Mouse (Mus musculus): ENCODE measurements at regions not wholly inside any gene's neighbourhood (a gene's known extent, or its start where the extent isn't known, plus 50 kb on each side); places are given as distances from the start of the nearest gene placed in this dataset.

DNA sequence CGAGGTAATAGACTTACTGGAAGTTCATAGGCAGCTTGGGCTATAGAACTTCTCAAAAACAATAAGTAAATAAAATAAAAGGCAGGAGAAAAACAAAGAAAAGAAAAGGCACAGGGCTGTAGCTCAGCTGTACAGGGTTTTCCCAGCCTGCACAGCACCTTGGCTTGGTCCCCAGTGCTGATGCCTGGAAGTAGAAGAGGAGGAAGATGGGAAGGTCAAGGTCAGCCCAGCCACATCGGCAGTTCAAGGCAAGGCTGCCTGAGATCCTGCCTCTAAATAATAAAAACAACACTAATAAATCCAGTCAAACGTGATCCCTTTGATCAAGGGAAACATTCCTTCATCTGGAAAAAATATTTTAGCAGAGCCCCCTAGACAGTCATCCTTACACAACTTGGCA is 103.1 kb downstream of the Cenpf start:
- Histone ChIP-seq H3K4me3 (no peak overlapping the region), H3K4me2 (no peak overlapping the region), H3K27me3 (no peaks in the 10 kb centered on the region), H3K9me3 (no peaks in the 10 kb centered on the region), H3K9ac (no peak overlapping the region), H3K4me1 (peaks cover 11% of the 10 kb centered on the region; the same call in 1 of the 2 replicates), H3K27ac (no peak overlapping the region; the same call in 1 of the 2 replicates), H3K36me3 (no peaks in the 10 kb centered on the region)
- ATAC-seq (ENCODE audit: insufficient number of reproducible peaks, insufficient read depth, low FRiP score, low TSS enrichment, low read depth), result no peak
- WGBS, result 43% methylated on average over 3 of the region's 3 CpGs

DNA sequence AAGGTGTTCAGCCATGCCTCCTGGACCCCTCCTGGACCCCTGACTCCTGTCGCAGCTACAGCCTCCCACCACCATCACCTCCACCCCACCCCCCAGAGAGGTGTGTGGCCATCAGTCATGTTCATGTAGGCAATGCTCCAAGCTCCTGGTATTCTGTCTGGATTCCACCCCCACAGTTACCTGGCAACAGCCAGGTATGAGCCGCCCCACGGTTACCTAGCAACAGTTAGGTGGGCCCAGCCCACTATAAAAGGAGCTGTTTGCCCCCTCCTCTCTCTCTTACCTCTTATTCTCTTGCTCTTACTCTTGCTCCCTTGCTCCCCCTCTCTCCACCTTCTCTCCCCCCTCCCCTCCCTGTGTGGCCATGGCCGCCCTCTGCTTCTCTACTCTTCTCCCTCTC is 106.5 kb downstream of the Cenpf start:
- no peak overlapping the region for H3K4me2 ChIP-seq
- H3K36me3 ChIP-seq, result no peaks in the 10 kb centered on the region
- 85% methylated on average over 4 of the region's 4 CpGs for WGBS
- H3K9ac ChIP-seq, result no peak overlapping the region
- H3K27ac ChIP-seq, result no peak overlapping the region
- H3K4me3 ChIP-seq, result no peak overlapping the region
- peaks cover 11% of the 10 kb centered on the region; the same call in 1 of the 2 replicates for H3K4me1 ChIP-seq
- no peaks in the 10 kb centered on the region for H3K9me3 ChIP-seq
- H3K27me3 ChIP-seq, result no peaks in the 10 kb centered on the region
- ATAC-seq (ENCODE audit: insufficient number of reproducible peaks, insufficient read depth, low FRiP score, low TSS enrichment, low read depth), result no peak; the same call in 1 of the 2 replicates

DNA sequence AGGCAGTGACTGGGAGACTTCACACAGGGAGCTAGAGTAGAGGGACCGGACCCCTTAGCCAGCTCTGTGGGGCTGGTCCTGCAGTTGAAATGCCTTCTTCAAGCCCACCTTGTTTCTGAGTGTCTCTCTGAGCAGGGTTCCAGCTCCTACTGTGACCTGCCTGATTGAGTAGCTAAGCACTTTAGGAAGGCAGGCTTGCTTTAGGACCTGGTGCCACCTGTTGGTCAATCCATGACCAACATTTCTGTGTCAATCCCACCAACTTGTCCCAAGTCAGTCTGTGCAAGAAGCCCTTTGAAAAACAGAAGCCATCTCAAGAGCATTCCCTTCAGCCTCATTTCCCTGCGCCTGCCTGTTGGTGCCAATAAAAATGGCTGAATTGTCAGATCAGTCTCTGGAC is 108.5 kb downstream of the Cenpf start:
- no peaks in the 10 kb centered on the region for H3K9me3 ChIP-seq
- no peaks in the 10 kb centered on the region for H3K27me3 ChIP-seq
- ATAC-seq (ENCODE audit: insufficient number of reproducible peaks, insufficient read depth, low FRiP score, low TSS enrichment, low read depth), result no peak
- H3K4me1 ChIP-seq, result peaks cover 5% of the 10 kb centered on the region; the same call in 1 of the 2 replicates
- no peak overlapping the region for H3K27ac ChIP-seq
- H3K9ac ChIP-seq, result no peak overlapping the region
- H3K36me3 ChIP-seq, result no peaks in the 10 kb centered on the region
- WGBS, result 59% methylated on average over 2 of the region's 2 CpGs
- no peak overlapping the region for H3K4me3 ChIP-seq
- H3K4me2 ChIP-seq, result no peak overlapping the region

GRCm38 (mm10) chr1:189576311-189577002 is 111.4 kb downstream of the Cenpf start:
- no peak for ATAC-seq (ENCODE audit: insufficient number of reproducible peaks, insufficient read depth, low FRiP score, low TSS enrichment, low read depth)

DNA sequence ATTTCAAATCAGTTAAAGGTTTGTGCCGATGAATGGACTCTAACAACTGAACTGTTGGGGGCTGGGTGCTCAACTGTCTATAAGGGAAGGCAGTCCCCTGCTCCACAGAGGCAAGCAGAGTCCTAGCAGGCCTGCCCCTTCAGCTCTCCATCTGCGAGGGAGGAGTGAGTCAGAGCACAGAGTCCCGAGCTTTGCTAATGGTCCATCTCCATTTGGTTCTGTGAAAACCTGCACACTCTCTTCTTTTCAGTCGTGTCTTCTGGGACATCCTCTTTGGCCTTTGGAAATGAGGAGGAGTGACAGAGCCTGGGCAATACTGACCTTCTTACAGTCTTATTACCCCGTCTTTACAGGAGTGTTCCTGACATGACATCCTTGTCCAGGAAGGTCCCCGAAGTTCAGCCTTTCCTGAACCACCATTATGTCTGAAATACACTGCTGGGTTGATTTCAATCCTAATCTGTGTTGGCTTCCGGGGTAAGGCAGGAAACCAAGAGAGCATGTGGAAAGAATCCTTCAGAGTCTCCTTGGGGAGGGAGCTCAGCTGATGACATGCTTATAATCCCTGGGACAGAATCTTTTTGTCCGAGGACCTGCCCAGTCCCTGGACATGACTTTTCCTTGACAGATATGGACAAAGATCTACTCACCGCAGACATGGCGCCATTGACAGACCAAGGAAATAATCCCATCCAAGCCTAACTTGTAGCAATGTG is 112.2 kb downstream of the Cenpf start:
- H3K9ac ChIP-seq, result no peak overlapping the region
- H3K9me3 ChIP-seq, result no peaks in the 10 kb centered on the region
- H3K27me3 ChIP-seq, result no peaks in the 10 kb centered on the region
- peaks cover 5% of the 10 kb centered on the region; the same call in 1 of the 2 replicates for H3K4me1 ChIP-seq
- H3K4me2 ChIP-seq, result no peak overlapping the region
- WGBS, result 84% methylated on average over 10 of the region's 10 CpGs
- no peaks in the 10 kb centered on the region for H3K36me3 ChIP-seq
- no peak for ATAC-seq (ENCODE audit: insufficient number of reproducible peaks, insufficient read depth, low FRiP score, low TSS enrichment, low read depth)
- H3K4me3 ChIP-seq, result no peak overlapping the region
- H3K27ac ChIP-seq, result no peak overlapping the region

More at GRCm38 (mm10) chr1:189576311-189577002, 111.4 kb downstream of the Cenpf start:
- Histone ChIP-seq H3K36me3 (no peaks in the 10 kb centered on the region), H3K9me3 (no peaks in the 10 kb centered on the region), H3K4me1 (peaks cover 5% of the 10 kb centered on the region; the same call in 1 of the 2 replicates), H3K4me2 (no peak overlapping the region), H3K9ac (no peak overlapping the region), H3K4me3 (no peak overlapping the region), H3K27me3 (no peaks in the 10 kb centered on the region), H3K27ac (no peak overlapping the region)
- WGBS, result 46% methylated on average over 11 of the region's 11 CpGs

DNA sequence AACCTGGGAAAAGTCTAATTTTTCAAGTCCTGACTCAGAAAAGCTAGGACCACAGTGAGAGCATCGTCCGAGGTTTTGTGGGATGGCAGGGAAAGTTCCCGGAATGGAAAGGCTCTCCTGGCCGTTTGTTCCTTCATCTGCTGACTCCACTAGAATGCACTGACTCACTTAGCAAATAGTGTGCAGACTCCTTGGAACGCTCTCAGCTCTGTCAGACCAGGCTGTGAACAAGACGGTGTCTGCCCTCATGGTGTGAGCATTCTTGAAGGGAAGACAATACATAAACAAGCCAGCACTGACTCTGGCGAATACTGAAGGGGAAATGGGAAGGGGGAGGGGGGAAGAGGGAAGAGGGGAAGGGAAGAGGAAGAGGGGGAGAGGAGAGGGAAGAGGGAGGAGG is 121.4 kb downstream of the Cenpf start:
- Histone ChIP-seq H3K9ac (no peak overlapping the region), H3K27me3 (no peaks in the 10 kb centered on the region), H3K4me1 (no peaks in the 10 kb centered on the region), H3K4me3 (no peak overlapping the region), H3K36me3 (no peaks in the 10 kb centered on the region), H3K27ac (no peak overlapping the region), H3K9me3 (no peaks in the 10 kb centered on the region), H3K4me2 (no peak overlapping the region)
- no peak for ATAC-seq (ENCODE audit: insufficient number of reproducible peaks, insufficient read depth, low FRiP score, low TSS enrichment, low read depth)
- 46% methylated on average over 7 of the region's 7 CpGs for WGBS

GRCm38 (mm10) chr1:189561831-189562230 is 126.1 kb downstream of the Cenpf start:
- H3K9ac ChIP-seq, result no peak overlapping the region
- H3K27ac ChIP-seq, result no peak overlapping the region
- H3K9me3 ChIP-seq, result no peaks in the 10 kb centered on the region
- WGBS, result 79% methylated on average over 12 of the region's 12 CpGs
- H3K36me3 ChIP-seq, result no peaks in the 10 kb centered on the region
- no peak overlapping the region for H3K4me2 ChIP-seq
- H3K27me3 ChIP-seq, result no peaks in the 10 kb centered on the region
- ATAC-seq (ENCODE audit: insufficient number of reproducible peaks, insufficient read depth, low FRiP score, low TSS enrichment, low read depth), result no peak
- 0 out of 2 replicates have a peak, but pooled peaks cover 3% of the 10 kb centered on the region for H3K4me1 ChIP-seq
- H3K4me3 ChIP-seq, result no peak overlapping the region

DNA sequence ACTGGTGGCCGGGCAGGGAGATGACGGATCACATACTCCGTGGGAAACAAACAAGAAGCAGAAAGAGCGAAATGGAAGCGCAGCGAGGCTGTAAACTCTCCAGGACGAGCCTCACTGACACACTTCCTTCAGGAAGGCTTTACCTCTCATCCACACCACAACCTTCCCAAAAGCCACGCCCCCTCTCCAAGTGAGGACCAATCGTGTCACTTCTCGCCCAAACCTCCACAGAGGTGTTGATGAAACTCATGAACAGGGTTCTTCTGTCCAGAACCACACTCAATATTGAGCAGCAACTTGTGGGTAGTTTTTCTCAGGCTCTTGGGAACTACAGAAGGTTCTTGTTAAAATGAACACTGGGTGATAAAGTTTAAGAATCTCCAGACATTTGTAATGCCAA is 127.3 kb downstream of the Cenpf start:
- Histone ChIP-seq H3K9me3 (no peaks in the 10 kb centered on the region), H3K9ac (no peak overlapping the region), H3K27me3 (no peaks in the 10 kb centered on the region), H3K27ac (no peak overlapping the region), H3K4me2 (0 out of 2 replicates have a peak overlapping the region, but pooled peaks have one; percentile 19), H3K36me3 (no peaks in the 10 kb centered on the region), H3K4me3 (no peak overlapping the region), H3K4me1 (0 out of 2 replicates have a peak, but pooled peaks cover 3% of the 10 kb centered on the region)
- no peak for ATAC-seq (ENCODE audit: insufficient number of reproducible peaks, insufficient read depth, low FRiP score, low TSS enrichment, low read depth)
- WGBS, result 42% methylated on average over 10 of the region's 10 CpGs

DNA sequence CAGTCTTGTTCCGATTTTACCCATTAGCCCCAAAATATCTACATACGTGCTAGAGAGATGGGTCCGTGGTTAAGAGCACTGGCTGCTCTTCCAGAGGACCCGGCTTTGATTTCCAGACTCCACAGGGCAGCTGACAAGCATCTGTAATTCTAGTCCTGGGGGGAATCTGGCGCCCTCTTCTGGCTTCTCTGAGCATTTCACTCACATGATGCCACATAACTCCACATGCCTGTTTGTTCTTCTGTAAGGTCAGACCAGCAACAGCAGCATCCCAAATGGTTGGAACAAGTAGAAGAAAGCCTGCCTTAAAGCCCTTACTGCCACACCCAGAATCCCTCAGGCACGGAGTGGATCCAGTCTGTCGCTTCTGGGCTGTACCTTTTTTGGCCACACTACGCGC is 137.0 kb downstream of the Cenpf start:
- Histone ChIP-seq H3K4me2 (no peak overlapping the region), H3K9me3 (no peaks in the 10 kb centered on the region)
- 82% methylated on average over 9 of the region's 9 CpGs for WGBS

DNA sequence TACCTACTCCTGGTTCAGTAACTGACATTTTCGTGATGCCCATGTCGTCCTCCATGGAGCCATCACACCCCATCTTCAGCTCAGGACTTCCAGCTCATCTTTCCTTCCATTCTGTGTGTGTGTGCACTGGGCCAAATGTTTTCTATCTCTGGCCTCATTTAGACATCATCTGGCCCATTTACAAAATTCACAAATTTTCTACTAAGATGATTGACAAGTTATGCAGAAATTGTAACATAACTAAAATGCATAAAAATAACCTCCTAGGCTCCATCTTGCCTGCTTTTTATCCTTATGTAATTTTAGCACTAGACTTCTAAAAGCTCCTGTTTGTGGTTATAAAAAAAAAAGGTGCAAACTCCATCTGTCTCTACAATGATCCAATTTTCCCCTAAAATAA is 130.8 kb upstream of the Kcnk2 start:
- ATAC-seq (ENCODE audit: insufficient number of reproducible peaks, insufficient read depth, low FRiP score, low TSS enrichment, low read depth), result no peak
- 89% methylated on average over 2 of the region's 2 CpGs for WGBS
- Histone ChIP-seq H3K4me2 (no peak overlapping the region), H3K9me3 (no peaks in the 10 kb centered on the region), H3K27me3 (no peaks in the 10 kb centered on the region), H3K9ac (no peak overlapping the region), H3K27ac (no peak overlapping the region), H3K4me1 (no peaks in the 10 kb centered on the region), H3K4me3 (no peak overlapping the region), H3K36me3 (no peaks in the 10 kb centered on the region)

More for the DNA sequence above, 137.0 kb downstream of the Cenpf start:
- H3K27ac ChIP-seq, result no peak overlapping the region
- peaks cover 8% of the 10 kb centered on the region for H3K4me1 ChIP-seq
- H3K4me3 ChIP-seq, result no peak overlapping the region
- H3K27me3 ChIP-seq, result 0 out of 2 replicates have a peak, but pooled peaks cover 6% of the 10 kb centered on the region
- H3K36me3 ChIP-seq, result no peaks in the 10 kb centered on the region
- no peak for ATAC-seq (ENCODE audit: insufficient number of reproducible peaks, insufficient read depth, low FRiP score, low TSS enrichment, low read depth)
- H3K9ac ChIP-seq, result no peak overlapping the region

GRCm38 (mm10) chr1:189526329-189526728 is 124.3 kb upstream of the Kcnk2 start:
- 49% methylated on average over 5 of the region's 5 CpGs for WGBS
- Histone ChIP-seq H3K4me1 (no peaks in the 10 kb centered on the region), H3K4me3 (no peak overlapping the region), H3K4me2 (no peak overlapping the region), H3K9ac (no peak overlapping the region), H3K36me3 (no peaks in the 10 kb centered on the region), H3K27me3 (no peaks in the 10 kb centered on the region), H3K9me3 (no peaks in the 10 kb centered on the region), H3K27ac (no peak overlapping the region)
- no peak for ATAC-seq (ENCODE audit: insufficient number of reproducible peaks, insufficient read depth, low FRiP score, low TSS enrichment, low read depth)

DNA sequence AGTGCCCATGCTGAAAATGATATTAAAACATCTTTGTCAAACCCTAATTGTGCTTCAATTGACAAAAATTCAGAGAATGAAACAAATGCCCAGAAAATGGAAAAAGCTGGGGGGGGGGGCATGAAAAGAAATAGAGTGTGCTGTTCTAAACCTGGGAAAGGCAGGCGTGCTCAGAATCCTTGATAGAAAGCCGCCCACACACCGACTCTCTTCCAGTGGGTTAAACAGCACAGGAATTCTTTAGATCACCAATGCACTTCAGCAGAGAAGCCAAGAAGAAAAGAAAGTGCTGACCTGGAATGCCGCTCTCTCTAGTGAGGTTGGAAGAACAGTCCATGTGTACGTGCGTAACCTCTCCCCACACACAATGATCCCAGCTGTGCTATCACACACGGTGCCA is 113.4 kb upstream of the Kcnk2 start:
- no peaks in the 10 kb centered on the region; the same call in 1 of the 2 replicates for H3K9me3 ChIP-seq
- H3K27ac ChIP-seq, result no peak overlapping the region
- ATAC-seq (ENCODE audit: insufficient number of reproducible peaks, insufficient read depth, low FRiP score, low TSS enrichment, low read depth), result no peak
- WGBS, result 89% methylated on average over 7 of the region's 7 CpGs
- no peaks in the 10 kb centered on the region for H3K36me3 ChIP-seq
- no peak overlapping the region for H3K9ac ChIP-seq
- no peak overlapping the region for H3K4me3 ChIP-seq
- H3K4me1 ChIP-seq, result no peaks in the 10 kb centered on the region
- no peaks in the 10 kb centered on the region for H3K27me3 ChIP-seq
- no peak overlapping the region for H3K4me2 ChIP-seq

Measured in embryonic facial prominence, embryonic 13.5 days (tissue).